Mouse (Mus musculus): Measurements from ENCODE around the gene Xxylt1. TPM values are rescaled to one million over a fixed set of nuclear protein-coding genes. Genes with fewer than 3 reads are reported as not detected.

Gene Xxylt1
- polyA plus RNA-seq, 1 experiment from 2014 or later, result 11.9 TPM

- Histone ChIP-seq H3K9me3 (no peaks in the 10 kb centered on the region), H3K9ac (no peak overlapping the region), H3K4me1 (peaks cover 6% of the 10 kb centered on the region; the same call in 1 of the 2 replicates), H3K36me3 (replicated peaks) (no peaks in the 10 kb centered on the region), H3K27me3 (replicated peaks) (no peaks in the 10 kb centered on the region), H3K27ac (no peak overlapping the region), H3K4me2 (no peak overlapping the region), H3K4me3 (no peak overlapping the region)
- 37% methylated on average over 6 of the region's 6 CpGs for WGBS
- no peak for ATAC-seq (replicated peaks)
These were observed 144.8 kb downstream of the Xxylt1 start for GRCm38 (mm10) chr16:30936471-30936870.

GRCm38 (mm10) chr16:30936012-30936461, 145.2 kb downstream of the Xxylt1 start:
- 83% methylated on average over 7 of the region's 7 CpGs for WGBS
- peaks cover 6% of the 10 kb centered on the region; the same call in 1 of the 2 replicates for H3K4me1 ChIP-seq
- no peak overlapping the region for H3K4me3 ChIP-seq
- H3K36me3 ChIP-seq (replicated peaks), result no peaks in the 10 kb centered on the region
- no peak overlapping the region for H3K9ac ChIP-seq
- no peak overlapping the region for H3K27ac ChIP-seq
- H3K4me2 ChIP-seq, result no peak overlapping the region
- ATAC-seq (replicated peaks), result no peak
- no peaks in the 10 kb centered on the region for H3K27me3 ChIP-seq (replicated peaks)
- no peaks in the 10 kb centered on the region for H3K9me3 ChIP-seq

- Histone ChIP-seq H3K4me3 (no peak overlapping the region), H3K9ac (no peak overlapping the region), H3K27me3 (replicated peaks) (no peaks in the 10 kb centered on the region), H3K9me3 (no peaks in the 10 kb centered on the region), H3K27ac (peak overlapping the region; percentile 4; the same call in 1 of the 2 replicates), H3K4me1 (peaks cover 6% of the 10 kb centered on the region; the same call in 1 of the 2 replicates), H3K4me2 (no peak overlapping the region), H3K36me3 (replicated peaks) (no peaks in the 10 kb centered on the region)
- 65% methylated on average over 15 of the region's 15 CpGs for WGBS
- no peak for ATAC-seq (replicated peaks)
These were observed 146.1 kb downstream of the Xxylt1 start for GRCm38 (mm10) chr16:30934967-30935690.

GRCm38 (mm10) chr16:30934205-30934780, 146.9 kb downstream of the Xxylt1 start:
- Histone ChIP-seq H3K27ac (no peak overlapping the region), H3K4me3 (no peak overlapping the region), H3K27me3 (replicated peaks) (no peaks in the 10 kb centered on the region), H3K4me1 (peaks cover 4% of the 10 kb centered on the region; the same call in 1 of the 2 replicates), H3K9ac (no peak overlapping the region), H3K36me3 (replicated peaks) (no peaks in the 10 kb centered on the region), H3K4me2 (no peak overlapping the region), H3K9me3 (no peaks in the 10 kb centered on the region)
- WGBS, result 70% methylated on average over 11 of the region's 11 CpGs
- ATAC-seq (replicated peaks), result no peak

GRCm38 (mm10) chr16:30933366-30933765, 147.9 kb downstream of the Xxylt1 start:
- Histone ChIP-seq H3K27me3 (replicated peaks) (no peaks in the 10 kb centered on the region), H3K36me3 (replicated peaks) (no peaks in the 10 kb centered on the region), H3K4me2 (no peak overlapping the region), H3K27ac (no peak overlapping the region), H3K4me1 (peaks cover 4% of the 10 kb centered on the region; the same call in 1 of the 2 replicates), H3K9ac (no peak overlapping the region), H3K9me3 (no peaks in the 10 kb centered on the region), H3K4me3 (no peak overlapping the region)
- no peak for ATAC-seq (replicated peaks)
- 91% methylated on average over 8 of the region's 8 CpGs for whole genome bisulfite sequencing

GRCm38 (mm10) chr16:30932791-30933190, 148.4 kb downstream of the Xxylt1 start:
- H3K36me3 ChIP-seq (replicated peaks), result no peaks in the 10 kb centered on the region
- no peak overlapping the region for H3K27ac ChIP-seq
- H3K9ac ChIP-seq, result no peak overlapping the region
- WGBS, result 88% methylated on average over 4 of the region's 4 CpGs
- ATAC-seq (replicated peaks), result no peak
- H3K4me2 ChIP-seq, result no peak overlapping the region
- no peaks in the 10 kb centered on the region for H3K27me3 ChIP-seq (replicated peaks)
- no peaks in the 10 kb centered on the region for H3K9me3 ChIP-seq
- no peak overlapping the region for H3K4me3 ChIP-seq
- peaks cover 4% of the 10 kb centered on the region; the same call in 1 of the 2 replicates for H3K4me1 ChIP-seq

DNA sequence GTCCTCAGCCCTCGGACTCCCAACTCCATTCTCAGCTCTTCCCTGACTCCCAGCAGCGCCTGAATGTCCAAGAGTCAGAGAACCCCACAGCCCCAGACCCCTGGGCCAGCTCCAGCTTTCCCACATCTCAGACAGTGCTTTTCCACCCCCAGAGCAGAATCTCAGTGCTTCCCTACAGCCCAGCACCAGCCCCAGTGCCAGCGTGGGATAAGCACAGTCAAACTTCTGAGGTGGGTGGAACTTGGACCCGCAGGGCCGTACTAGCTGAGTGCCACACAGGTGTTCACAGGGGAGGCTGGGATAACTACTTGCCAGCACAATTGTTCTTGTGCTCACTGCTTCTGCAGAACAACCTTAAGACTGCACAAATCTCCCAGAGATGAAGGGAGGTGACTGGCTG, 149.0 kb downstream of the Xxylt1 start:
- Histone ChIP-seq H3K4me2 (no peak overlapping the region), H3K9me3 (no peaks in the 10 kb centered on the region), H3K4me3 (no peak overlapping the region), H3K9ac (no peak overlapping the region), H3K4me1 (peaks cover 4% of the 10 kb centered on the region; the same call in 1 of the 2 replicates), H3K27me3 (replicated peaks) (no peaks in the 10 kb centered on the region), H3K27ac (no peak overlapping the region), H3K36me3 (replicated peaks) (no peaks in the 10 kb centered on the region)
- 78% methylated on average over 5 of the region's 5 CpGs for WGBS
- ATAC-seq (replicated peaks), result no peak

GRCm38 (mm10) chr16:30929165-30929564, 152.1 kb downstream of the Xxylt1 start:
- H3K27ac ChIP-seq, result no peak overlapping the region
- no peaks in the 10 kb centered on the region for H3K36me3 ChIP-seq (replicated peaks)
- no peaks in the 10 kb centered on the region for H3K27me3 ChIP-seq (replicated peaks)
- H3K9me3 ChIP-seq, result no peaks in the 10 kb centered on the region
- no peak for ATAC-seq (replicated peaks)
- 90% methylated on average over 3 of the region's 3 CpGs for WGBS
- no peaks in the 10 kb centered on the region for H3K4me1 ChIP-seq
- no peak overlapping the region for H3K9ac ChIP-seq
- H3K4me3 ChIP-seq, result no peak overlapping the region
- no peak overlapping the region for H3K4me2 ChIP-seq

DNA sequence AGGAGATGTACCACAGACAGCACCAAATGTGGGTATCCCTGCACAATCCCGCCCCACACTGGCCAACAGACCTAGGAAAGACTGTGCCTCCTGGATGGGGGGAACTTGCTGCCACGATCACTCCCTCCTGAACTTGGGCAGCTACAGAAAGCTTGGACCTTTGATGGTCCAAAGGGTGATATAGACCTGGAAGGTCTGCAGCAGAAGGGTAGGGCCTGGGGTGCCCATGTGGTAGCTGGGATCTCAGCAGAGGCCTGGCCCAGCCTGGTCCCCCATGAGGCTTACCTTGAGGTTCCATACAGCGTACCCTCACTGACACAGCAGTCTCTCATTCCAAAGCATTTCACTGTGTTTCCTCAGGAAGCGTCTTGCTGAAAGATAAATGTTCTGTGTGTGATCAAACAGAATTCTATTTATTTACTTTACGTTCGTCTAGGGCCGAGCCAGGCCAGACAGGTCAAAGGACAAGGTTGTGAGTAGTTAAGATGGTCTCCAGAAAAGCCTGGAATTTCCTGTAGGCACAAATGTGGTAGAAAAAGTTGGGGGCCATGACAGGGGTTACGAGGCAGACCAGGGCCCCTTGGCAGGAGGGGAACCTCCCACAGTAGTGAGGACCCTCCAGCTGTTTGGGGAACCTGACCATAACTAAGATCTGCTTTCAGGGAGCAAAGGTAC, 153.0 kb downstream of the Xxylt1 start:
- no peaks in the 10 kb centered on the region for H3K36me3 ChIP-seq (replicated peaks)
- H3K9ac ChIP-seq, result no peak overlapping the region
- no peaks in the 10 kb centered on the region for H3K4me1 ChIP-seq
- H3K27ac ChIP-seq, result no peak overlapping the region
- no peak overlapping the region for H3K4me3 ChIP-seq
- ATAC-seq (replicated peaks), result no peak
- no peaks in the 10 kb centered on the region for H3K9me3 ChIP-seq
- WGBS, result 86% methylated on average over 8 of the region's 8 CpGs
- no peaks in the 10 kb centered on the region for H3K27me3 ChIP-seq (replicated peaks)
- H3K4me2 ChIP-seq, result no peak overlapping the region

DNA sequence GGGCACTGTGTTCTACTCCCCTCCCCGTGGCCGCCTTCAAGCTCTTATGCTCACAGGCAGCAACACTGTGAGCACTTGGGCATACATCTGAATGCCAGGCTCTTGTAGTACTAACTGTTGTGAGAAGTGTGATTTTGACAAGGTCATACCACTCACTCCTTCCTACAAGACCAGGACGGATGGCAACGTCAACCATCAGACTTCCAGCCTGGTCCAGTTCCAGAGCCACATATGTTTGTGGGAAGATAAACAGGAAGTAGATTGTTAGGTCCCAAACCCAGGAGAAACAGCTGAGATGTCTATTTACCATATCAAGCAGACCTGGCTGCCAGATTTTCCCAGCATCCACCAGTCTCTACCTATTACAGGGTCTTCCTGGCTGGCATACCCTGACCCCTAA, 155.7 kb downstream of the Xxylt1 start:
- H3K36me3 ChIP-seq (replicated peaks), result no peaks in the 10 kb centered on the region
- H3K4me2 ChIP-seq, result no peak overlapping the region
- ATAC-seq (replicated peaks), result no peak
- WGBS, result 87% methylated on average over 4 of the region's 4 CpGs
- H3K4me3 ChIP-seq, result no peak overlapping the region
- no peaks in the 10 kb centered on the region for H3K27me3 ChIP-seq (replicated peaks)
- no peaks in the 10 kb centered on the region for H3K9me3 ChIP-seq
- H3K4me1 ChIP-seq, result no peaks in the 10 kb centered on the region
- H3K9ac ChIP-seq, result no peak overlapping the region
- H3K27ac ChIP-seq, result no peak overlapping the region

DNA sequence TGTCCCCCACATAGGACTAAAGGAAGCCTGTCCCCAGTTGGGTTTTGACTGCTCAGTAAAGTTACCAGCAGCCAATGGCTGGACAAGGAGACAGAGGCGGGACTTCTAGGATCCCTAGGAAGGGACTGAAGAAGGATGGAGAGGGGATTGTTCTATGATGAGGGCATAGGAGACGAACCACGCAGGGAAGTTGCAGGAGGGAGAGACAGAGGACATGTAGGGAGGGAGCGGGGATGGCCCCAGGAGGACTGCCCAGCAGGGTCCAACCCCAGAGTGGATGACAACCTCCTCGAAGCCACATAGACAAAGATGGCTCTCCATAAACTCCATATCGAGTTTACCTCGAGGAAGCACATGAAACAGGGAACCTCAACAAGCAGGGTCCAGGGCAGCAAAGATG, 157.3 kb downstream of the Xxylt1 start:
- H3K27me3 ChIP-seq (replicated peaks), result no peaks in the 10 kb centered on the region
- no peaks in the 10 kb centered on the region for H3K36me3 ChIP-seq (replicated peaks)
- WGBS, result 77% methylated on average over 7 of the region's 7 CpGs
- no peak for ATAC-seq (replicated peaks)
- H3K4me3 ChIP-seq, result no peak overlapping the region
- no peaks in the 10 kb centered on the region for H3K9me3 ChIP-seq
- H3K4me2 ChIP-seq, result no peak overlapping the region
- H3K9ac ChIP-seq, result no peak overlapping the region
- no peak overlapping the region for H3K27ac ChIP-seq
- H3K4me1 ChIP-seq, result no peaks in the 10 kb centered on the region

GRCm38 (mm10) chr16:30922548-30922947, 158.7 kb downstream of the Xxylt1 start:
- no peak for ATAC-seq (replicated peaks)

More at GRCm38 (mm10) chr16:30922548-30922947, 158.7 kb downstream of the Xxylt1 start:
- no peaks in the 10 kb centered on the region for H3K4me1 ChIP-seq
- 41% methylated on average over 1 of the region's 1 CpGs for WGBS
- H3K9ac ChIP-seq, result no peak overlapping the region
- no peaks in the 10 kb centered on the region for H3K9me3 ChIP-seq
- H3K27me3 ChIP-seq (replicated peaks), result no peaks in the 10 kb centered on the region
- no peaks in the 10 kb centered on the region for H3K36me3 ChIP-seq (replicated peaks)
- H3K4me2 ChIP-seq, result no peak overlapping the region
- H3K4me3 ChIP-seq, result no peak overlapping the region
- no peak overlapping the region for H3K27ac ChIP-seq

Data from midbrain, embryonic 15.5 days (tissue).